Mouse (Mus musculus) MEL (cell line): ENCODE results near the gene Lbx2.

Experiments
- GABPA ChIP-seq: IDR thresholded peaks from 2 replicates; pipeline ENCODE4 v1.6.1; 2012; ENCODE audit warnings: low read depth, mild to moderate bottlenecking, inconsistent platforms, low read length, improper control_type of control experiment, moderate library complexity
- JUND ChIP-seq: IDR thresholded peaks from 2 replicates; pipeline ENCODE4 v1.6.1; 2011; ENCODE audit warnings: low read depth, mild to moderate bottlenecking, improper control_type of control experiment, low read length
- MYB ChIP-seq: IDR thresholded peaks from 2 replicates; pipeline ENCODE4 v1.6.1; 2011; ENCODE audit warnings: mild to moderate bottlenecking, low read depth, low read length, improper control_type of control experiment
- ZMIZ1 ChIP-seq: IDR thresholded peaks from 2 replicates; pipeline ENCODE4 v1.6.1; 2012; ENCODE audit warnings: low read depth, mild to moderate bottlenecking, inconsistent platforms, low read length, improper control_type of control experiment, moderate library complexity

- TF ChIP-seq JUND (no peak), MYB (no peak), ZMIZ1 (no peak), GABPA (no peak)
Measured at GRCm38 (mm10) chr6:83054871-83055431, 31.2 kb upstream of the Lbx2 start, which contains the start of gene Htra2.
